Mouse (Mus musculus) forebrain, postnatal 0 days (tissue): ENCODE results near the gene Tspan8. TPM values are rescaled to one million over a fixed set of nuclear protein-coding genes. Genes with fewer than 3 reads are reported as not detected.

ENCODE experiments used
- ATAC-seq: fragments of 200-750 bp; cut with Nextera tagmentation; 2 replicates; pipeline ENCODE4 v1.8.0; 2017; ENCODE audit warnings: mild to moderate bottlenecking, moderate library complexity
- DNase-seq: peaks from one replicate; pipeline ENCODE4 v3.0.0-alpha.2; 2015
- H3K27ac ChIP-seq: fragments of 300-500 bp; sonication (generic); 2 replicates; pipeline ENCODE4 v1.5.1; 2014; ENCODE audit warnings: low read depth, mild to moderate bottlenecking, antibody characterized with exemption, low read length, moderate library complexity, mixed read lengths
- H3K27me3 ChIP-seq: fragments of 300-500 bp; sonication (generic); 2 replicates; pipeline ENCODE4 v1.6.1; 2014; ENCODE audit warnings: mild to moderate bottlenecking, low read length, mixed read lengths; ENCODE audit not compliant: insufficient read depth
- H3K36me3 ChIP-seq: fragments of 300-500 bp; sonication (generic); 2 replicates; pipeline ENCODE4 v1.6.1; 2014; ENCODE audit warnings: mild to moderate bottlenecking, moderate library complexity; ENCODE audit not compliant: insufficient read depth
- H3K4me1 ChIP-seq: fragments of 300-500 bp; sonication (generic); 2 replicates; pipeline ENCODE4 v1.6.1; 2014; ENCODE audit warnings: antibody characterized with exemption; ENCODE audit not compliant: insufficient read depth
- H3K4me2 ChIP-seq: fragments of 300-500 bp; sonication (generic); 2 replicates; pipeline ENCODE4 v1.6.1; 2014; ENCODE audit warnings: low read depth, mild to moderate bottlenecking, moderate library complexity
- H3K4me3 ChIP-seq: fragments of 300-500 bp; sonication (generic); 2 replicates; pipeline ENCODE4 v1.5.1; 2014; ENCODE audit warnings: low read depth, low read length, mixed read lengths
- H3K9ac ChIP-seq: fragments of 300-500 bp; sonication (generic); 2 replicates; pipeline ENCODE4 v1.6.1; 2014; ENCODE audit warnings: mild to moderate bottlenecking
- H3K9me3 ChIP-seq: fragments of 300-500 bp; sonication (generic); 2 replicates; pipeline ENCODE4 v1.6.1; 2016; ENCODE audit warnings: low read length
- CTCF ChIP-seq: sonication (generic); IDR thresholded peaks from 2 replicates; pipeline ENCODE4 v1.5.1; 2016; ENCODE audit warnings: antibody characterized with exemption, control low read depth, low read depth
- WGBS: fragments of 180-500 bp; shearing (Covaris S2); extraction: QIAGEN DNeasy Blood & Tissue Kit; methylation state at CpG from one replicate; pipeline ENCODE4 v1.1.7; 2014; 5-methylcytosine and 5-hydroxymethylcytosine counted together
- polyA plus RNA-seq: library from polyadenylated mRNA; unstranded; fragments of >200 nt; fragmentation: Nextera tagmentation; extraction: Ambion mirVana; gene quantifications from 2 replicates; pipeline ENCODE4 v1.2.1, GENCODE M21; 2015
- total RNA-seq: library from RNA; depleted of rRNA; stranded (reverse); fragments of >200 nt; gene quantifications from 2 replicates; pipeline ENCODE4 v1.2.3, GENCODE M21; 2014

Tspan8 gene
- total and polyA plus RNA-seq, 2 experiments from 2014 or later: 1.0 to 5.2 TPM

DNA sequence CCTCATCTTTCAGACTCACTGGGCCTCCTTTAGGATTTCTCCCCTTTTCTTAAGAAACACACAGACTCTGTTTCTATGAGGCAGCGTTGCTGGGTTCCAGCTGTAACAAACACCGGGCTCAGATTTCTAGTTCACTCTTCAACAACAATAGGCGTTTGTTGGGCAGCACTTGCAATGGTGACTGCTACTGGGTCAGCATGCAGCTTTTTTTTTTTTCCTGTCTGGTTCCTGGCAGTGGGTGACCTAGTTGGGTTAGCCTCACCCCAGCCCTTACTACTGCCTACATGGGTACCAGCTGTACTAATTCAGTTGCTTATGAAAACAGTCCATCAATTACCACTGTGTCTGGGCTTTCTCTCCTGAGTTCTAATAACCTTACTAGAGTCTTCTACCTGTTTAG lies 14.1 kb downstream of the Tspan8 start:
- ATAC-seq (no peak), DNase-seq (no peak)
- Histone ChIP-seq H3K4me1 (no peaks in the 10 kb centered on the region), H3K9ac (no peak overlapping the region), H3K4me3 (no peak overlapping the region), H3K4me2 (no peak overlapping the region), H3K27ac (no peak overlapping the region), H3K36me3 (no peaks in the 10 kb centered on the region), H3K9me3 (no peaks in the 10 kb centered on the region), H3K27me3 (no peaks in the 10 kb centered on the region; the same call in 1 of the 2 replicates)
- 51% methylated on average over 3 of the region's 3 CpGs for WGBS
- no peak for TF ChIP-seq CTCF

- no peak for ATAC-seq
- no peaks in the 10 kb centered on the region for H3K9me3 ChIP-seq
- TF ChIP-seq CTCF: no peak
- H3K36me3 ChIP-seq: no peaks in the 10 kb centered on the region
- no peaks in the 10 kb centered on the region for H3K4me1 ChIP-seq
- no peak overlapping the region for H3K9ac ChIP-seq
- 92% methylated on average over 6 of the region's 6 CpGs for WGBS
- H3K27ac ChIP-seq: no peak overlapping the region
- no peak for DNase-seq
- no peak overlapping the region for H3K4me3 ChIP-seq
- H3K4me2 ChIP-seq: no peak overlapping the region
- no peaks in the 10 kb centered on the region for H3K27me3 ChIP-seq
Observed at GRCm38 (mm10) chr10:115834017-115834416, 17.4 kb downstream of the Tspan8 start.

GRCm38 (mm10) chr10:115846930-115847329 lies 30.3 kb downstream of the Tspan8 start:
- H3K4me1 ChIP-seq: no peaks in the 10 kb centered on the region
- TF ChIP-seq CTCF: no peak
- no peak for ATAC-seq
- DNase-seq: peak; percentile 21
- H3K4me2 ChIP-seq: peak overlapping the region; percentile 9; the same call in 1 of the 2 replicates
- no peak overlapping the region for H3K27ac ChIP-seq
- H3K36me3 ChIP-seq: no peaks in the 10 kb centered on the region
- no peak overlapping the region for H3K9ac ChIP-seq
- no peaks in the 10 kb centered on the region for H3K9me3 ChIP-seq
- H3K4me3 ChIP-seq: no peak overlapping the region
- no peaks in the 10 kb centered on the region for H3K27me3 ChIP-seq
- 48% methylated on average over 18 of the region's 18 CpGs for whole genome bisulfite sequencing

DNA sequence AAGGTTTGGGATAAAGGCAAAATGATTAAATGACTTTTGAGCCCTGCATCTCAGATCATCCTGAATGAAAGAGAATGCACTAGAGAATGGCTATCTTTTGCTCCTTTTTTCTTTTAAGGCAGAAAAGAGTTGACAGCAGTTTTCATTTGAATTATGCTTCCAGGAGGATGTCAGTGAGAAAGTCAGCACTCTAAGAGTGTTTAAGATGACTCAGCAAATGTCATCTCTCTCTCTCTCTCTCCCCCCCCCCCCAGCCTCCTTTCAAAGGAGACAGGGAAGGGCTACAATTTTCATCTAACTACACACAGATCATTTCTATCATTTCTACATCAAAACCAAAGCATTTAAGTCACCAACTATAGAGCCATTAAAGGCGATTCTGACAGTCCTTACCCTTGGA lies 31.9 kb downstream of the Tspan8 start:
- Histone ChIP-seq H3K9me3 (no peaks in the 10 kb centered on the region), H3K4me1 (no peaks in the 10 kb centered on the region), H3K4me3 (no peak overlapping the region), H3K4me2 (no peak overlapping the region), H3K36me3 (no peaks in the 10 kb centered on the region), H3K27me3 (no peaks in the 10 kb centered on the region), H3K27ac (no peak overlapping the region), H3K9ac (no peak overlapping the region)
- ATAC-seq (no peak), DNase-seq (no peak)
- TF ChIP-seq CTCF: no peak
- WGBS: 93% methylated on average over 1 of the region's 1 CpGs

DNA sequence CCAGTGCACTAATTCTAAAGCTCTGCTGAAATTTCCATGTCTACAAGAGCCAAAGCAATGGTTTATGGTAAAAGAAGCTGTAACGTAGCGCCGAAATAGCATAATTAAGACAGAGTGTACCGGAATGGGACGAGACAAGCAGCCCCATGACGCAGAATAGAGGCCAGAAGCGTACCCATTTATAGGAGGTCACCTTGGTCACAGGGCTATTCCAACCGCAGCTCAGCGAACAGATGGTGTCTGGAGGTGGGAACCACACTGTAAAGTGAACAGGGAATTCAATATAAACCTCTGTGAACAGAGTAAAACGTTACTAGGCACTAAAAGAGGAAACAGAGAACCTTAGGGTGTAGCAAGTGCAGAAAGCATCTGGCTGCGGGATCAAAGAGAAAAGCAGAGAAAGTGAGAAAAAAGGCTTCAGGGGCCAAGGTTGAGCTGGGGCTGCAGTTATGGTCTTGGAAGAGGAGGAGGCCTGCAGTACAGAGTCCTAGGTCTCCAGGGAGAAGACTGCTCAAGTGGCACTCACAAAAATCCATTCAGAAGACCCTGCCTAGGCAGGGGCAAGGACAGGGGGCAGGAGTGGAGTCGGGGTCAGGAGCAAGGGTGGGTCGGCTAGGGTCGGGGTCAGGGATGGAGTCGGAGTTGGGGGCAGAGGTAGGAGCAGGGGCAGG lies 43.7 kb downstream of the Tspan8 start:
- Histone ChIP-seq H3K4me1 (no peaks in the 10 kb centered on the region), H3K27me3 (no peaks in the 10 kb centered on the region), H3K27ac (no peak overlapping the region), H3K36me3 (no peaks in the 10 kb centered on the region), H3K4me3 (no peak overlapping the region), H3K9me3 (no peaks in the 10 kb centered on the region), H3K9ac (no peak overlapping the region), H3K4me2 (no peak overlapping the region)
- TF ChIP-seq CTCF: no peak
- WGBS: 84% methylated on average over 15 of the region's 15 CpGs
- ATAC-seq (no peak), DNase-seq (no peak)

DNA sequence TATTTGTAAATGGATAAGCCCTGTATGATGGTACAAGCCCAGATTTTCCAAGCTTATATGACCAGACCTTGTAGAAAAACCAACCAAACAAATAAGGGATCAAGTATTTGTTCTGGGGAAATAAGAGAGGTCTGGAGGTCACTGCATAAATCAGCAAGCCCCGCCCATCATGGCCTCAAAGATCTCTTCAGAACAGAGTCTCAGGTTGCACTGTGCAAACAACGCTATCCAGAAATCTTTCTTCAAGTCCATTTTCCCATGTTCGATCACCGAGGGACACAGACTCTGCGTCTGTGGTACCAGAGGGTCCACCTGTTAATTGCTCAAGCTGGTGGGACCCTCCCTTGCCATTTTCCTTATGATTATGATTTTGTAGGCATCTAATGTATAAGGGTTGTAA lies 45.3 kb downstream of the Tspan8 start:
- WGBS: 86% methylated on average over 5 of the region's 5 CpGs

GRCm38 (mm10) chr10:115882757-115883156 lies 66.1 kb downstream of the Tspan8 start:
- WGBS: 92% methylated on average over 5 of the region's 5 CpGs

More for the DNA sequence above, 45.3 kb downstream of the Tspan8 start:
- no peak overlapping the region for H3K27ac ChIP-seq
- DNase-seq: no peak
- no peaks in the 10 kb centered on the region for H3K36me3 ChIP-seq
- no peaks in the 10 kb centered on the region for H3K9me3 ChIP-seq
- H3K4me2 ChIP-seq: no peak overlapping the region
- H3K27me3 ChIP-seq: no peaks in the 10 kb centered on the region
- no peaks in the 10 kb centered on the region for H3K4me1 ChIP-seq
- H3K4me3 ChIP-seq: no peak overlapping the region
- no peak for ATAC-seq
- no peak for TF ChIP-seq CTCF
- no peak overlapping the region for H3K9ac ChIP-seq

More at GRCm38 (mm10) chr10:115882757-115883156, 66.1 kb downstream of the Tspan8 start:
- no peak overlapping the region for H3K27ac ChIP-seq
- H3K4me2 ChIP-seq: no peak overlapping the region
- DNase-seq (no peak), ATAC-seq (no peak)
- H3K4me3 ChIP-seq: no peak overlapping the region
- no peak overlapping the region for H3K9ac ChIP-seq
- no peaks in the 10 kb centered on the region for H3K9me3 ChIP-seq
- no peak for TF ChIP-seq CTCF
- H3K27me3 ChIP-seq: no peaks in the 10 kb centered on the region
- H3K4me1 ChIP-seq: no peaks in the 10 kb centered on the region
- H3K36me3 ChIP-seq: no peaks in the 10 kb centered on the region
